Mouse (Mus musculus) kidney, adult 2 months (tissue): ENCODE data around the gene Ankrd39. TPM values are rescaled to one million over a fixed set of nuclear protein-coding genes. Genes with fewer than 3 reads are reported as not detected.

ENCODE experiments used
- DNase-seq: peaks from one replicate; pipeline ENCODE4 v3.0.0; 2021
- H3K27ac ChIP-seq: fragments of 200-500 bp; 2 replicates; pipeline ENCODE4 v1.5.1; 2012; ENCODE audit warnings: low read depth, low read length, control low read depth, inconsistent platforms; ENCODE audit not compliant: insufficient read depth
- H3K27me3 ChIP-seq: fragments of 200-500 bp; replicated peaks from 2 replicates; pipeline ENCODE4 v1.6.1; 2012; ENCODE audit warnings: mild to moderate bottlenecking, moderate library complexity, low read length, inconsistent platforms; ENCODE audit not compliant: control insufficient read depth, insufficient read depth
- H3K36me3 ChIP-seq: fragments of 200-500 bp; 2 replicates; pipeline ENCODE4 v1.6.1; 2012; ENCODE audit warnings: mild to moderate bottlenecking, moderate library complexity, low read length, inconsistent platforms; ENCODE audit not compliant: control insufficient read depth, insufficient read depth
- H3K4me1 ChIP-seq: fragments of 200-500 bp; 2 replicates; pipeline ENCODE4 v1.6.1; 2011; ENCODE audit warnings: low read length; ENCODE audit not compliant: control insufficient read depth, insufficient read depth
- H3K4me3 ChIP-seq: fragments of 200-500 bp; 2 replicates; pipeline ENCODE4 v1.5.1; 2011; ENCODE audit warnings: mild to moderate bottlenecking, low read depth, low read length, control low read depth; ENCODE audit not compliant: insufficient read depth
- CTCF ChIP-seq: fragments of 200-500 bp; conservative IDR thresholded peaks from 2 replicates; pipeline ENCODE4 v1.5.1; 2011; ENCODE audit warnings: low read depth, mild to moderate bottlenecking, control low read depth, low read length, moderate library complexity, mixed read lengths; ENCODE audit not compliant: insufficient read depth, insufficient read length
- POLR2A ChIP-seq: fragments of 200-500 bp; IDR thresholded peaks from one replicate; pipeline ENCODE4 v1.6.1; 2011; ENCODE audit warnings: low read depth, low read length, control low read depth
- WGBS: fragments of 180-500 bp; shearing (Covaris S2); methylation state at CpG from one replicate; pipeline ENCODE4 v1.1.7; 2018; 5-methylcytosine and 5-hydroxymethylcytosine counted together
- polyA plus RNA-seq: library from polyadenylated mRNA; depleted of rRNA; stranded (reverse); fragments of >200 nt; gene quantifications from 2 replicates; pipeline ENCODE4 v1.2.3, GENCODE M21; 2012

Ankrd39 gene
- polyA plus RNA-seq, 1 experiment: 16.8 TPM

- H3K27ac ChIP-seq: no peak overlapping the region; the same call in 1 of the 2 replicates
- no peaks in the 10 kb centered on the region for H3K27me3 ChIP-seq
- 6% methylated on average over 16 of the region's 16 CpGs for WGBS
- no peaks in the 10 kb centered on the region for H3K36me3 ChIP-seq
- H3K4me3 ChIP-seq: peak overlapping the region; percentile 76
- DNase-seq: no peak
- TF ChIP-seq CTCF (no peak), POLR2A (no peak)
- H3K4me1 ChIP-seq: peaks cover 10% of the 10 kb centered on the region; the same call in 1 of the 2 replicates
These were observed 34.3 kb downstream of the Ankrd39 start for GRCm38 (mm10) chr1:36512966-36513280.

GRCm38 (mm10) chr1:36512089-36512965, 34.9 kb downstream of the Ankrd39 start:
- H3K27me3 ChIP-seq: no peaks in the 10 kb centered on the region
- peak overlapping the region; percentile 76 for H3K4me3 ChIP-seq
- peaks cover 6% of the 10 kb centered on the region; the same call in 1 of the 2 replicates for H3K4me1 ChIP-seq
- TF ChIP-seq POLR2A (no peak), CTCF (0 out of 2 replicates have a peak, but pooled peaks have one; percentile 17)
- H3K36me3 ChIP-seq: no peaks in the 10 kb centered on the region
- 7% methylated on average over 126 of the region's 126 CpGs for WGBS
- DNase-seq: peak; percentile 49
- peak overlapping the region; percentile 75 for H3K27ac ChIP-seq

GRCm38 (mm10) chr1:36511289-36512021, 35.8 kb downstream of the Ankrd39 start, which contains the start of gene Cnnm3:
Gene Cnnm3 (plus strand): TSS chr1:36511867.
- peak; percentile 100 for DNase-seq
- Histone ChIP-seq H3K27me3 (no peaks in the 10 kb centered on the region), H3K4me1 (peaks cover 6% of the 10 kb centered on the region; the same call in 1 of the 2 replicates), H3K27ac (peak within 1 kb of the TSS; percentile 75), H3K4me3 (peak within 1 kb of the TSS; percentile 76), H3K36me3 (no peaks in the 10 kb centered on the region; the same call in 1 of the 2 replicates)
- 2% methylated on average over 51 of the region's 51 CpGs for WGBS
- TF ChIP-seq POLR2A (peak; percentile 72), CTCF (peak; percentile 46; the same call in 1 of the 2 replicates)

GRCm38 (mm10) chr1:36508238-36508637, 39.0 kb downstream of the Ankrd39 start:
- H3K4me1 ChIP-seq: peaks cover 4% of the 10 kb centered on the region; the same call in 1 of the 2 replicates
- no peak for DNase-seq
- WGBS: 66% methylated on average over 5 of the region's 5 CpGs
- no peaks in the 10 kb centered on the region for H3K27me3 ChIP-seq
- no peak for TF ChIP-seq POLR2A
- TF ChIP-seq CTCF: no peak
- no peak overlapping the region for H3K4me3 ChIP-seq
- H3K36me3 ChIP-seq: no peaks in the 10 kb centered on the region; the same call in 1 of the 2 replicates
- no peak overlapping the region for H3K27ac ChIP-seq

- Histone ChIP-seq H3K36me3 (no peaks in the 10 kb centered on the region), H3K27me3 (no peaks in the 10 kb centered on the region), H3K4me3 (no peak overlapping the region), H3K27ac (no peak overlapping the region), H3K4me1 (no peaks in the 10 kb centered on the region)
- peak; percentile 82 for DNase-seq
- whole genome bisulfite sequencing: 4% methylated on average over 3 of the region's 3 CpGs
- no peak for TF ChIP-seq POLR2A
- TF ChIP-seq CTCF: peak; percentile 97
These were observed 46.0 kb downstream of the Ankrd39 start for GRCm38 (mm10) chr1:36501261-36501660.

GRCm38 (mm10) chr1:36497312-36497711, 49.9 kb downstream of the Ankrd39 start:
- DNase-seq: no peak
- H3K4me3 ChIP-seq: no peak overlapping the region
- no peak overlapping the region for H3K27ac ChIP-seq
- no peaks in the 10 kb centered on the region for H3K36me3 ChIP-seq
- no peak for TF ChIP-seq POLR2A
- TF ChIP-seq CTCF: no peak
- WGBS: 84% methylated on average over 2 of the region's 2 CpGs
- no peaks in the 10 kb centered on the region for H3K27me3 ChIP-seq
- peaks cover 4% of the 10 kb centered on the region for H3K4me1 ChIP-seq
